Mouse (Mus musculus): Measurements from ENCODE around the gene Hopx.
"Not testable (repeated sequence)": the region's sequence is repeated elsewhere in the genome, so short reads cannot be mapped to it uniquely, and the experiment has no call there.

Gene Hopx

GRCm38 (mm10) chr5:77100691-77101090, 14.2 kb downstream of the Hopx start:
- in situ Hi-C loops (cut with MboI, MseI) = no loop called here

GRCm38 (mm10) chr5:77099997-77100380, 14.9 kb downstream of the Hopx start:
- in situ Hi-C loops (cut with MboI, MseI) = no loop called here

- in situ Hi-C loops (cut with MboI, MseI) = no loop called here
Observed at GRCm38 (mm10) chr5:77099317-77099996, 15.5 kb downstream of the Hopx start.

GRCm38 (mm10) chr5:77098874-77099273, 16.0 kb downstream of the Hopx start:
- in situ Hi-C loops (cut with MboI, MseI) = no loop called here

- in situ Hi-C loops (cut with MboI, MseI) = no loop called here
Observed at GRCm38 (mm10) chr5:77097686-77098085, 17.2 kb downstream of the Hopx start.

GRCm38 (mm10) chr5:77096194-77096593, 18.7 kb downstream of the Hopx start:
- in situ Hi-C loops (cut with MboI, MseI) = not testable (repeated sequence)

- in situ Hi-C loops (cut with MboI, MseI) = no loop called here
Observed at GRCm38 (mm10) chr5:77094510-77095491, 20.1 kb downstream of the Hopx start.

- in situ Hi-C loops (cut with MboI, MseI) = no loop called here
Observed at GRCm38 (mm10) chr5:77093961-77094360, 21.0 kb downstream of the Hopx start.

- in situ Hi-C loops (cut with MboI, MseI) = no loop called here
Observed at GRCm38 (mm10) chr5:77092531-77092930, 22.4 kb downstream of the Hopx start.

- in situ Hi-C loops (cut with MboI, MseI) = no loop called here
Observed at GRCm38 (mm10) chr5:77091923-77092322, 23.0 kb downstream of the Hopx start.

- in situ Hi-C loops (cut with MboI, MseI) = no loop called here
Observed at GRCm38 (mm10) chr5:77090521-77091096, 24.3 kb downstream of the Hopx start.

- in situ Hi-C loops (cut with MboI, MseI) = loop anchor here (5.0 kb wide), 1 partner anchor 122 kb away; the partner anchor contains the start of gene Spink2
Observed at GRCm38 (mm10) chr5:77089901-77090300, 25.0 kb downstream of the Hopx start.

GRCm38 (mm10) chr5:77089294-77089693, 25.6 kb downstream of the Hopx start:
- in situ Hi-C loops (cut with MboI, MseI) = loop anchor here (5.0 kb wide), 1 partner anchor 123 kb away; the partner anchor contains the start of gene Spink2

GRCm38 (mm10) chr5:77087122-77087521, 27.8 kb downstream of the Hopx start:
- in situ Hi-C loops (cut with MboI, MseI) = loop anchor here (5.0 kb wide), 1 partner anchor 125 kb away; the partner anchor contains the start of gene Spink2

- in situ Hi-C loops (cut with MboI, MseI) = loop anchor here (5.0 kb wide), 1 partner anchor 126 kb away; the partner anchor contains the start of gene Spink2
Observed at GRCm38 (mm10) chr5:77086541-77086940, 28.4 kb downstream of the Hopx start.

- in situ Hi-C loops (cut with MboI, MseI) = loop anchor here (5.0 kb wide), 1 partner anchor 126 kb away; the partner anchor contains the start of gene Spink2
Observed at GRCm38 (mm10) chr5:77085753-77086450, 29.0 kb downstream of the Hopx start.

GRCm38 (mm10) chr5:77084418-77084817, 30.5 kb downstream of the Hopx start:
- in situ Hi-C loops (cut with MboI, MseI) = no loop called here

GRCm38 (mm10) chr5:77082735-77083134, 32.2 kb downstream of the Hopx start:
- in situ Hi-C loops (cut with MboI, MseI) = no loop called here

GRCm38 (mm10) chr5:77080761-77081160, 34.2 kb downstream of the Hopx start:
- in situ Hi-C loops (cut with MboI, MseI) = no loop called here

GRCm38 (mm10) chr5:77075951-77076350, 39.0 kb downstream of the Hopx start:
- in situ Hi-C loops (cut with MboI, MseI) = no loop called here

- in situ Hi-C loops (cut with MboI, MseI) = no loop called here
Observed at GRCm38 (mm10) chr5:77074914-77075313, 40.0 kb downstream of the Hopx start.
